Mouse (Mus musculus): ENCODE measurements around the gene Dtymk. TPM values are rescaled to one million over a fixed set of nuclear protein-coding genes. Genes with fewer than 3 reads are reported as not detected.

The Dtymk gene
- total RNA-seq, 2 experiments from 2014 or later = 229 to 234 TPM

DNA sequence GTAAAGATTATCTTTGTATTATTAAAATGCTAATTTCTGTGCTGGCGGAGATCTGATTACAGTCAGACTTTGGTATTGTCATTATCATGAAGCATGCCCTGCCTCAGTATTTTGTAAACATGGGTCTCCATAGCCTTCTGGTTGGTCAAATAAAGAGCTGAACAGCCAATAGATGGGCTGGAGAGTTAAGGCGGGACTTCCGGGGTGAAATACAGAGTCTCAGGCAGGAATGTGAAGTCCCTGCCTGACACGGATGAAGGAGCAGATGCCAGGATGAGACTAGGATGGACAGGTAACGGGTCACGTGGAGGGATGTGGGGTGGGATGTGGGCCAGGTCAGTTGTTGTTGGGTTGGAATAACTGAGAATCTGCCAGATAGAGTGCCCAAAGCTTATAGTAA is 50.4 kb downstream of the Dtymk start, which contains the start of gene Atg4b:
TSS of gene Atg4b (plus strand) at position 211 of the 400 bp plus-strand sequence.
- no peak for ATAC-seq (replicated peaks; ENCODE audit: poor library complexity)

DNA sequence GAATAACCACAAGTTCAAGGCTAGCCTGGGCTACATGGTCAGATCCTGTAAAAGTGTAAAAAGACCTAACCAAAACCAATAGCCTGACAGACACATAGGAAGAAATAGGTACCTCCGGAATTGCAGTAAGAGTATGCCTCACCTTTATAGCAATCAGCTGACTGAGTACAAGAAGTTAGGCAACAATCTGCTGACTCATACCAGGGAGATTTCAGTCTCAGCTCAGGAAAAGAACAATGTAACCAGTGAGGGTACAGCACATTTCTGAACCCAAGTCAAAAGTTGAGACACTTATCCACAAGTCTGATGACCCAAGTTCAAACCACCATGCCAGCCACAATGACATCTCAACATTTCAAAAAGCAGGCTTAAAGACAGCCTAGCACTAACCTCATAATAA is 53.2 kb downstream of the Dtymk start:
- ATAC-seq (replicated peaks; ENCODE audit: poor library complexity) = peak; percentile 71

DNA sequence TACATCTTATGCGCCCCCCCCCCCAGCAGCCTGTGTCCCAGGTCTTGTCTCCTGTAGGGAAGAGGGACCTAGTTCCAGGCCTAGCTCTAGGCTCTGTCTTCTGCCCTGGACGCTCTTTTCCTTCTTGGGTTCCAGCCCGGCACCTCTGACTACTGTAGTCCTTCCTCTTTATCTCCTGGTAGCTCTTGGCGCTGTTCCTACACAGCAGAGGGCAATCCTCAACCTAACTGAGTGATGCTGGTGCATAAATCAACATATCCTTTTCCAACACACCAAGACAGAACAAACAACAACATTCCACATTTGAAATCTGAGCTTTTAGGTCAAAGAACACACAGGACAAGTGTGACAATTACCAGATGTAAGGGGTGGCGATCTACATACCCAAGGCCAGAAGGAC is 55.6 kb downstream of the Dtymk start:
- ATAC-seq (replicated peaks; ENCODE audit: poor library complexity) = no peak

DNA sequence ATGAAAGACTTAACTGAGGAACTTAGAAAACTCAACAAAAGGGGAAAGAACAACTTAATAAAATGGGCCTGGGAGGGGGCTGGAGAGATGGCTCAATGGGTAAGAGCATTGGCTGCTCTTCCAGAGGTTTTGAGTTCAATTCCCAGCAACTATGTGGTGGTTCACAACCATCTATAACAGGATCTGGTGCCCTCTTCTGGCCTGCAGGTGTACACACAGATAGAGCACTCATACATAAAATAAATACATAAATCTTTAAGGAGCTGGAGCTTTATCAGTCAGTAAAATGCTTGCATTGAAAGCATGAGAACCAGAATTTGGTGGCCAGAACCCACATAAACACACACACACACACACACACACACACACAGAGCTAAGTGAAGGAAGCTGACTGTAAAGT is 58.8 kb downstream of the Dtymk start:
- ATAC-seq (replicated peaks; ENCODE audit: poor library complexity) = peak; percentile 40; the same call in 1 of the 2 replicates

Other genes starting within 250 kb of the Dtymk start
- gene Stk25, start 143.3 kb downstream of the Dtymk start, total RNA-seq (2015) = 23.4 and 28.8 TPM in 2 replicates
- gene Stk25, start 143.3 kb downstream of the Dtymk start, total RNA-seq (2017) = 28.6 and 47.7 TPM in 2 replicates
- gene Bok, start 116.3 kb downstream of the Dtymk start, total RNA-seq (2015) = 0.17 TPM in 1 of 2 replicates, not detected in the other
- 0.92 TPM in 1 of 2 replicates, not detected in the other for gene Bok, start 116.3 kb downstream of the Dtymk start, total RNA-seq (2017)
- 17.6 and 21.0 TPM in 2 replicates for gene Atg4b, start 50.4 kb downstream of the Dtymk start, total RNA-seq (2015)
- gene Atg4b, start 50.4 kb downstream of the Dtymk start, total RNA-seq (2017) = 50.7 and 58.5 TPM in 2 replicates
- 40.9 and 47.0 TPM in 2 replicates for gene Thap4, start 47.1 kb downstream of the Dtymk start, total RNA-seq (2015)
- 21.0 and 26.2 TPM in 2 replicates for gene Thap4, start 47.1 kb downstream of the Dtymk start, total RNA-seq (2017)
- 9.0 and 10.2 TPM in 2 replicates for gene Ing5, start 2.0 kb upstream of the Dtymk start, total RNA-seq (2015)
- gene Ing5, start 2.0 kb upstream of the Dtymk start, total RNA-seq (2017) = 38.3 and 42.8 TPM in 2 replicates
- 11.5 and 14.4 TPM in 2 replicates for gene D2hgdh, start 23.0 kb upstream of the Dtymk start, total RNA-seq (2015)
- gene D2hgdh, start 23.0 kb upstream of the Dtymk start, total RNA-seq (2017) = 16.5 and 17.0 TPM in 2 replicates
- gene Gal3st2, start 59.4 kb upstream of the Dtymk start, total RNA-seq (2015) = 0.15 TPM in 1 of 2 replicates, not detected in the other
- gene Gal3st2, start 59.4 kb upstream of the Dtymk start, total RNA-seq (2017) = not detected in 2 replicates
- not detected in 2 replicates for gene Gal3st2b, start 116.4 kb upstream of the Dtymk start, total RNA-seq (2015)
- gene Gal3st2b, start 116.4 kb upstream of the Dtymk start, total RNA-seq (2017) = not detected in 2 replicates
- gene Gal3st2c, start 188.6 kb upstream of the Dtymk start, total RNA-seq (2015) = not detected in 2 replicates
- not detected in 2 replicates for gene Gal3st2c, start 188.6 kb upstream of the Dtymk start, total RNA-seq (2017)
- not detected in 2 replicates for gene Neu4, start 218.5 kb upstream of the Dtymk start, total RNA-seq (2015)
- gene Neu4, start 218.5 kb upstream of the Dtymk start, total RNA-seq (2017) = not detected in 2 replicates

Data from megakaryocyte progenitor cell, adult 5-6 weeks (primary cell).